Comparison of ENCODE assay signal across 12 mouse cellular contexts in the genomic region with DNA sequence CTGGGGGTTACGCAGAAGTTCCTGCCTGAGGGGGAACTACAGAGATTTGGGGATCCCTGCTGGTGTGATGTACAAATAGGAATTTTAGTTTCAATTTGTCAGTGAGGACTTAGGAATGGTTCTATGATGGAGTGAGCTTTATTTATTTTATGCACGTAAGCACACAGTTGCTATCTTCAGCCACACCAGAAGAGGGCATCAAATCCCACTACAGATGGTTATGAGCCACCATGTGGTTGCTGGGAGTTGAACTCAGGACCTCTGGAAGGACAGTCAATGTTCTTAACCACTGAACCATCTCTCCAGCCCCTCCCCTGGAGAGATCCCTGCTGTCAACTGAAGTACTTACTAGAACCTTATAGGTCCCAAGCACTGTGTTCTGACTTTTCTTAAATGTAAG.
A peak's percentile ranks its signal among the peaks of the same experiment; 100 is the strongest.
DNase-seq lines count a peak whose midpoint lies in the region; ATAC-seq and TF ChIP-seq lines count a peak whose summit lies in the region.
"Had no signal": no experiment of that assay in that cellular context is flagged by ENCODE, and none has a peak within 500 bp of the region (broad histone marks: within the 10 kb centered on the region; RNA-seq: fewer than 3 reads in every experiment).

No protein-coding gene starts in this region.

- H3K4me1 ChIP-seq in heart, embryonic 12.5 days (replicated peaks) = peaks cover 40% of the 10 kb centered on the region
- peaks cover 11% of the 10 kb centered on the region for H3K4me1 ChIP-seq in lung, embryonic 14.5 days (ENCODE audit: insufficient read depth)
- peaks cover 60% of the 10 kb centered on the region for H3K4me1 ChIP-seq in midbrain, embryonic 15.5 days
- H3K4me1 ChIP-seq: megakaryocyte, embryonic 14.5 days had no signal

- H3K36me3 ChIP-seq in heart, embryonic 12.5 days = no peaks in the 10 kb centered on the region
- no peaks in the 10 kb centered on the region for H3K36me3 ChIP-seq in lung, embryonic 14.5 days (ENCODE audit: insufficient read depth)
- no peaks in the 10 kb centered on the region for H3K36me3 ChIP-seq in midbrain, embryonic 15.5 days (replicated peaks)
- H3K36me3 ChIP-seq: liver, embryonic 13.5 days had no signal

- 90% methylated on average over 2 of the region's 2 CpGs for WGBS in heart, embryonic 12.5 days
- WGBS in lung, embryonic 14.5 days = 84% methylated on average over 2 of the region's 2 CpGs
- WGBS in midbrain, embryonic 15.5 days = 85% methylated on average over 2 of the region's 2 CpGs

- no peaks in the 10 kb centered on the region for H3K27me3 ChIP-seq in heart, embryonic 12.5 days (replicated peaks)
- no peaks in the 10 kb centered on the region for H3K27me3 ChIP-seq in lung, embryonic 14.5 days (ENCODE audit: insufficient read depth, low read length)
- no peaks in the 10 kb centered on the region for H3K27me3 ChIP-seq in midbrain, embryonic 15.5 days (replicated peaks)
- H3K27me3 ChIP-seq: liver, embryonic 13.5 days; megakaryocyte, embryonic 14.5 days had no signal

- H3K4me2 ChIP-seq in heart, embryonic 12.5 days = no peak overlapping the region
- H3K4me2 ChIP-seq in lung, embryonic 14.5 days = no peak overlapping the region
- H3K4me2 ChIP-seq in midbrain, embryonic 15.5 days = no peak overlapping the region
- H3K4me2 ChIP-seq: liver, embryonic 13.5 days had no signal

- intact Hi-C loops in left cerebral cortex, postnatal 4 days (cut with DNase I) = loop anchor here (2.0 to 10.0 kb wide), 4 partner anchors 119 to 641 kb away; no protein-coding TSS in a partner anchor

- ATAC-seq in heart, embryonic 12.5 days (ENCODE audit: insufficient number of reproducible peaks, low FRiP score) = no peak
- ATAC-seq in lung, embryonic 14.5 days (ENCODE audit: insufficient read depth) = no peak
- no peak for ATAC-seq in midbrain, embryonic 15.5 days (replicated peaks)

- H3K9me3 ChIP-seq in heart, embryonic 12.5 days (replicated peaks) = no peaks in the 10 kb centered on the region
- H3K9me3 ChIP-seq in lung, embryonic 14.5 days (ENCODE audit: low read depth, low read length) = no peaks in the 10 kb centered on the region
- no peaks in the 10 kb centered on the region for H3K9me3 ChIP-seq in midbrain, embryonic 15.5 days
- H3K9me3 ChIP-seq: liver, embryonic 13.5 days; megakaryocyte, embryonic 14.5 days had no signal

- no peak for DNase-seq in heart, adult 9 months (ENCODE audit: low spot score in 2 of 2)
- DNase-seq in lung, embryonic 14.5 days = no peak
- no peak for DNase-seq in lung, adult 18-20 months
- peak; percentile 53 for DNase-seq in NIH3T3 (ENCODE audit: low read depth)
- DNase-seq in left cerebral cortex, postnatal 4 days = no peak
- DNase-seq in right cerebral cortex, postnatal 4 days = no peak
- DNase-seq: heart, adult 2 months had no signal

- H3K4me3 ChIP-seq in heart, embryonic 12.5 days = no peak overlapping the region
- H3K4me3 ChIP-seq in lung, embryonic 14.5 days (ENCODE audit: low read depth, low read length) = no peak overlapping the region
- H3K4me3 ChIP-seq in midbrain, embryonic 15.5 days = no peak overlapping the region
- H3K4me3 ChIP-seq: erythroblast, embryonic 14.5 days; heart, adult 2 months; liver, embryonic 13.5 days; megakaryocyte, embryonic 14.5 days had no signal

- TF ChIP-seq CTCF in lung, embryonic 14.5 days (IDR thresholded peaks at IDR 0.05; ENCODE audit: low read depth) = peak; percentile 16

- peak overlapping the region; percentile 46 for H3K27ac ChIP-seq in heart, embryonic 12.5 days (ENCODE audit: poor library complexity, severe bottlenecking)
- no peak overlapping the region for H3K27ac ChIP-seq in lung, embryonic 14.5 days (ENCODE audit: low read depth)
- 0 out of 2 replicates have a peak overlapping the region, but pooled peaks have one; percentile 10 for H3K27ac ChIP-seq in midbrain, embryonic 15.5 days
- H3K27ac ChIP-seq: heart, adult 2 months; liver, embryonic 13.5 days had no signal

- no peak overlapping the region for H3K9ac ChIP-seq in heart, embryonic 12.5 days
- no peak overlapping the region for H3K9ac ChIP-seq in lung, embryonic 14.5 days
- H3K9ac ChIP-seq in midbrain, embryonic 15.5 days = no peak overlapping the region
- H3K9ac ChIP-seq: liver, embryonic 13.5 days had no signal
